Mouse (Mus musculus) forebrain, embryonic 13.5 days (tissue): ENCODE data around the gene Gm44790. TPM values are rescaled to one million over a fixed set of nuclear protein-coding genes. Genes with fewer than 3 reads are reported as not detected.

Experiments used
- polyA plus RNA-seq: library from polyadenylated mRNA; unstranded; fragments of >200 nt; fragmentation: Nextera tagmentation; extraction: Ambion mirVana; gene quantifications from 2 replicates; pipeline ENCODE4 v1.2.1, GENCODE M21; 2015

Gm44790 gene
- polyA plus RNA-seq, 1 experiment from 2014 or later = 0.35 TPM

Other genes starting within 250 kb of the Gm44790 start
- gene Tgfa, start 231.4 kb upstream of the Gm44790 start, polyA plus RNA-seq = 3.5 and 4.6 TPM in 2 replicates
- gene Fam136a, start 61.0 kb upstream of the Gm44790 start, polyA plus RNA-seq = 128 and 142 TPM in 2 replicates
- gene Snrpg, start 55.4 kb upstream of the Gm44790 start, polyA plus RNA-seq = 791 and 827 TPM in 2 replicates
- gene Pcyox1, start 29.5 kb upstream of the Gm44790 start, polyA plus RNA-seq = 97.5 and 106 TPM in 2 replicates
- gene Tia1, start 22.4 kb upstream of the Gm44790 start, polyA plus RNA-seq = 354 and 375 TPM in 2 replicates
- 32.0 and 34.1 TPM in 2 replicates for gene C87436, start 11.7 kb downstream of the Gm44790 start, polyA plus RNA-seq
- gene Pcbp1, start 99.7 kb downstream of the Gm44790 start, polyA plus RNA-seq = 204 and 245 TPM in 2 replicates
- gene Asprv1, start 201.5 kb downstream of the Gm44790 start, polyA plus RNA-seq = 0.45 and 0.67 TPM in 2 replicates
- gene Mxd1, start 242.5 kb downstream of the Gm44790 start, polyA plus RNA-seq = 19.5 and 21.3 TPM in 2 replicates